Mouse (Mus musculus) cerebellum, adult 11 months (tissue): Measurements from ENCODE around the gene Vstm4.

Source experiments
- DNase-seq: peaks from one replicate; pipeline ENCODE4 v3.0.0; 2022

The Vstm4 gene

DNA sequence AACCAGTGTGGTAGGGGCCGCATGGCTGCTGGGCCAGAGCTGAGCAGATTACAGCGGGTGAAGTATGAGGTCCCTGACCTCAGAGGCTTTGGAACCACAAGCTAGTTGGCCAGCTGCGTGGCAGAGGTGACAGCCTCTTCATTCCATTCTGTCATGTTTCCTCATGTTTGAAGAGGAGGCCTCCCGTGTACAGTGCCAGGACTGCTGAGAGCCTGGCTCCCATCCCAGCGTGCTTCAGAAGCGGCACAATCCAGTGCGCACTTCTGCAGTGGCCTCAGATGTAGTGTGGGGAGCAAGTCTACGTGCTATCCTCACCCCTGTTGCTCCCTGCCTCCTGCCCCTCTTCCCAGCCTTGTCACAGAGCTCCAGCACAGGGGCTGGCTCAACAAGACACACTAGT lies 99.9 kb downstream of the Vstm4 start:
- no peak for DNase-seq

DNA sequence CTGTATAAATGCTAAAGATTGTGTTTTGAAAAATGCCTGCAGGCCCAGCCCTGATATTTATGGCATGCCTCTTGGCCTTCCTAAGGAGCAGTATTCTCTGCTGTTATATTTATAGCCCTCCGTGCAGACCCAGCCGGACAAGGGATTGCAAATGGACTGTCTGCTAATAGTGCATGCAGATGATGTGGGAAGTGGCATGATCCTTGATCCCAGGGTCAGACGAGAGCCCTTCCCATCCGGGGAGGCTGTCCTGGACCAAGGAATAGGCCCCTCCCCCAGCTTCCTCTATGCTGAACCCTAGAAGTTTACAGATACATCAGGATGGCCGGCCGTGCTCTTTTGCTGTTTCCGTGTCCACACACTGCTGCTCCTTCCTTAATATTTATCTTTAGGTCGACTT lies 102.1 kb downstream of the Vstm4 start:
- no peak for DNase-seq

DNA sequence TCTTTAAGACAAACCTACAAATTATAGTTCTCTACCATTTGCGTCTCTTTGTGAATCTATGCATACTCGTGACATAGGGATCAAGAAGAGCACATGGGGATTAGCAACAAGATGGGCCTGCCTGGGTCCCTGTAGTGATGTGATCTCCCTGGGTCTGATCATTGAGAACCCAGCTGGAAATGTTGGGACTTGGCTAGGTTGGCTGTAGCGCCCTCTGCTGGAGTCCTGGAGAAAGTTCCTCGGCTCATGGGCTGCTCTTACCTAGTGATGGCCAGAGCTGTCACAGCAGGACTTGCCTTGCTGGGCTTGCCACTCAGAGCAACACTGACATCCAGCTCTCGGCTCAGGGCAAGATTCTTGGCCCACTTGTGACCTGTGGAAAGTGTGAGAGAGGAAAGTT lies 103.9 kb downstream of the Vstm4 start:
- peak; percentile 30 for DNase-seq

DNA sequence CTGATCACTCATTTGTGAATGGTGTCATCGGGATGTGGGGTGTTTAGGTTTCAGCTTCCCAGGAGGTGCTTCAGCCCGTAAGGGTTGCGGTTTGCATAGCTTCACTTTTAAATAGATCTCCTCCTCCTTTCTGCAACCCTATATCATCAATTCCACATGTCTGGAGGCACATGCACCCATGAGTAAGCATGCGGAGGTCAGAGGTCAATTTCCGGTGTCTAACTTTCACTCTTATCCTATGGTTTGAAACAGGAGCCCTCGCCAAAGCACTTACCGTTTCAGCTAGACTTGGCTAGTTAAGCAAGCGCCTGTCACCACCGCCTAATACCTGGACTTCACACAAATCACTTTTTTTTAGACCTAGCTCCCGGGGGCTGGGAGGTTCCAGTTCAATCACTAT lies 108.2 kb downstream of the Vstm4 start:
- DNase-seq = no peak

DNA sequence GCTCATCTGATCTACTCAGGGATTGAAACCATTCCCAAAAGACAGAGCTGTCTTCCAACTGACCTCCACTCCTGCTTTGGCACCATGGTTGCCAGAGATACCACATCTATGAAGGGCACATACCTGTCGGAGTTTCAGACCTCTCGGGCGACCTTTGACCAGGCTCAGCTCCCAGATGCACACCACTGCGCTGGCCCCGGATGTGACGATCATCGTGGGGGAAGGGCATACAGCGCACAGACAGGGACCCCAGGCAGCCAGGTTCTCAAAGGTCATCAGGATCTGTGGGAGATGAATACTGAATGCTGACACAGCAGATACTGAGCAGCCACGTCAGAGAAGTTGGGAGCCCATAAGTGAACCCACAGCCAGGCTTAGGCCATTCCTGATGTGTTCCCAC lies 114.1 kb downstream of the Vstm4 start:
- DNase-seq = no peak

DNA sequence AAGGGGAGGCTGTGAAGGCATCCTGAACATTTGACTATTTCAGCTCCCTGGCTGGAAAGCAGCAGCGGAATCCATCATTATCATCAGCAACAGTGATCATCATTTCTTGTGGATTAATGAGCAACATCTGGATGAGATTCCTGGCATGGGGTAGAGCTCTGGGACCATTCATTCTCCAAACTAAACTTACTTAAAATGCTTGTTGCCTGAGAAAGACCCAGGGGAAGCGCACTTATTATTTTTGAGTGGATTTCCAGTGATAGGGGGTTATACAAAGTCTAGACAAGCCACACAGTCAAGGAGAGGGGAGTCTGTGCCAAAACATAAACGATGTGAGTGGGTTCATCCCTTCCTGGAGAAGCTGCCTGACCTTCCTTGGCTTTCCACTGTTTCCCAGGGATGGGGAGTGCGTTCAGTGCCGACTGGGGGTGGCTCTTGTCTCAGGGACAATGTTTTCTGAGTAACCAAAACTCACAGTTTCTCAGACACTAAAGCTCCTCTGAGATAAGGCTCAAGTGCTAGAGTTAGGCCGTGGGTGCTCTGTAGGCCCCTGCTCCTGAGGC lies 127.7 kb downstream of the Vstm4 start:
- no peak for DNase-seq

DNA sequence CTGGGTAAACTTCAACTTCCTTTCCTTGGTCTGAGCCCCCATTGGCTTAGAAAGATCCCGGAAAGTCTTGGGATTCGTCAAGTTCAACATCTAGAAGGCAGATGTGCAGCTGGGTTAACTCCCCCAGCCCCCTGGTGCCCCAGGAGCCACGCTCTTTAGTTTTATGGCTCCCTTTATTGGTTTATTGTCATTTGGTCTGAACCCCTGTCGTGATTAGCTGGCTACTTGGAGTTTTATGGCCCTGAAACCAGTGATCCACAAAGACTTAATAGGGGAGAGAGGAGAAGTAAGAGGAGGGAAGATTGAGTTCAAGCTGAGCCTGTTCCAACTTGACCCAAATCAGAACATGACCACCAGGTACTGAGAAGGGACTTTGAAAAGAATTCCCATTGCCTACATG lies 130.1 kb downstream of the Vstm4 start:
- DNase-seq = no peak
